Mouse (Mus musculus): Measurements from ENCODE around the gene Ccnt2. TPM values are rescaled to one million over a fixed set of nuclear protein-coding genes. Genes with fewer than 3 reads are reported as not detected.

Gene Ccnt2
- 15.6 and 19.3 TPM in 2 replicates for polyA plus RNA-seq (2012)

GRCm38 (mm10) chr1:127773803-127774500, at the start of gene Ccnt2:
Gene Ccnt2, plus strand, starts transcription at chr1:127774164.
- TF ChIP-seq GATA1 (IDR thresholded peaks at IDR 0.05; ENCODE audit: low read length), result no peak

DNA sequence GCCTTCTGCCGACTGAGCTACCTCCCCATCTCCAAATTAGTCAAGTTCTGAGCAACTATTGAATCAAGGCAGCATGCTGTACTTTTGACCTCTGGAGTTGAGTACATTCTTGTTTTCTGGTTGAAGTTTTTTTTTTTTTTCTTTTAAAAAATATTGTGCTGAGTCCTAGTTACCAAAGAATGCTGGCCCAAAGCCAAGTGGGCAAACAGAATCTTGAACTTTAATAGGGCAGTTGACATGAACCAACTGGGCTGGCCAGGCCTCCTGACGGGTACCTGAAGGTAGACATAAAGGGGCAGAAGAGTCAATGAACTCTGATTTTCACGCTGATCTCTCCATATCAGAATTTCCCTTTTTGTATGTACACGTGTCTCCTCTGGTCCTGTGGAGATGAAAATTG, 44.9 kb upstream of the Ccnt2 start, which contains the start of gene Acmsd:
Acmsd (plus strand) TSS at position 318 of the 400 bp plus-strand sequence.
- no peak for TF ChIP-seq GATA1 (IDR thresholded peaks at IDR 0.05; ENCODE audit: low read length)

DNA sequence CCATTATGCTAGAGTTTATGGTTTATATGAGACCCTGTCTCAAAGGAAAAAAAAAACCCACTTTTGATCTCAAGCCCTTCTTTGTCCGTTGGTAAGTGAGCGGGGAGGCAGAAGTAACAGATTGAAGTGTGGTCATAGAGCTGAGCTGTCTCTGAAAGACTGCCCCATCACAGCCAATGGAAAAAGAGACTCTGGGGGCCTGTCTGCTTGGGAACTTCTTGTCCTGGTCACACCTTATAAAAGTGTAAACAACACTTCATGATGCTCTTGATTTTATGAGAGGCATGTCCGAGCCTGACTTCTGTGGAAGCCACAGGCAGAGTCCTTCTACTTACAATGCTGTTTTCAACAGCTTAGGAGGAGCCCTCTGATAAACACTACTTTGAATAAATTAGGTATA, 42.9 kb upstream of the Ccnt2 start:
- TF ChIP-seq GATA1 (IDR thresholded peaks at IDR 0.05; ENCODE audit: low read length), result no peak

DNA sequence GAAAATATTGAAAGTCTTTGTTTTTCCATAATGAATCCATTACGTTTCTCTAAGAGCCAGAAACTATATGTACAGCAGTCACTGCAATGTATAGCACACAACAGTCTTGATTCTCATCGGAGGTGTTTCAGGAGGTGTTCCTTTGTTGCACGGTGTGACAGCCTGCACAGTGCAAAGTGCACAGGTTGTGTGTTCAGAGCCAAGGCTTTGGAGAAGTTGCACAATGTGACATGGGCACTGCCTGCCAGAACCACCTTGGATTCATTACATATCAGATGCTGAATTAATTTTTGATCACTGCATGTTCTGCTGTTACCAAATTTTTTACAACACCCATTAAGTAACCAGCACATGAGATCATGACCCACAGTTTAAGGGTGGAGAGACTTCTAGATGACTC, 41.5 kb upstream of the Ccnt2 start:
- TF ChIP-seq GATA1 (IDR thresholded peaks at IDR 0.05; ENCODE audit: low read length), result no peak

DNA sequence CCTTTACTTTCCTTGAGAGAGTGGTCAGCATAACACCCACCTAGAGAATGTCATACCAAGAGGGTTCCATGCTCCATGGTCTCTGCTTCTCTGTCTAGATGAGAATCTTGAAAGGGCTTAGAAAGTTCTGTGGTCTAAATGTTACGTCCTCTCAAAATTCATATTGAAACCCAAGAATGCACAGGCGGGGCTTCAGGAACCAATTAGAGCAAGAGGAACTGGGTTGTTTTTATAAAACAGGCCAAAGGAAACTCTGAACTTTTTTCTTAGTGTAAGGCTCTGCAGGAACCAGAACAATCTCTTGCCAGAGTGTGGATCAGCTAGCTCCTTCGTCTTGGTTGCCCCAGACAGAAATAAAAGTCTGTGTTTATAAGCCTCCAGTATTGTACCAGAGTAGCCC, 41.1 kb upstream of the Ccnt2 start:
- no peak for TF ChIP-seq GATA1 (IDR thresholded peaks at IDR 0.05; ENCODE audit: low read length)

- TF ChIP-seq GATA1 (IDR thresholded peaks at IDR 0.05; ENCODE audit: low read length), result no peak
Measured at GRCm38 (mm10) chr1:127735356-127735755, 38.6 kb upstream of the Ccnt2 start.

DNA sequence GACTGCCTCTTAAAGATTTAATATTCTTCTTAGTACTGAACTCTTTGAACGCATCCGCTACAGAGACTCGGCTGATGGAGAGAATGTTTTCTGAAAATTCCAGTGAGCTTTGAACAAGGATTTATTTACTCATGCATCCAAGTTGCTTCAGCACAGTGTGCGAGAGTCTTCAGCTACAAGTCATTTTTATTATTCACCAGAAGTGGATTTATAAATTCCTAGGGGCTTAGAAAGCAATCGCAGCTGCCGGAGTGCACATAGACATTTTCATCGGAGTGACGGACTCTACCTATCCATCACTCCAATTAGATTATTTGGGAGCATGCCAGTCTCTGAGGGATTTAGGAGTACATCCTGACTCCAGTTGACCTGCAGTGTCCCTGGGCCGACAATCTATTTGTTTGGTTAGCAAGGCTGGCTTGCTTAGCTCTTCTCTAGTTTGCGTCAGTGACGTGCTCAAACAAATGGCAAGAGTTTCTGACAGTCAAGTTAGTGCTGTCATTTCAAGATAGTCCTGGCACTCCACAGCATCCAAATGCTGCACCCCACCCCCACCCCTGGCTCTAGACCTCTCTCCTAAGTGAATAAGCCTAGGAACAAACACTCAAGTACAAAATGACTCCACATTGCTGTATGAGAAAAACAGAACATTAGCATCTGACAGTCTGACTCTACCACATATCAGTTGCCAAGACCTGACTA, 23.4 kb upstream of the Ccnt2 start:
- TF ChIP-seq GATA1 (IDR thresholded peaks at IDR 0.05; ENCODE audit: low read length), result no peak

GRCm38 (mm10) chr1:127755806-127756205, 18.2 kb upstream of the Ccnt2 start:
- TF ChIP-seq GATA1 (IDR thresholded peaks at IDR 0.05; ENCODE audit: low read length), result no peak

- TF ChIP-seq GATA1 (IDR thresholded peaks at IDR 0.05; ENCODE audit: low read length), result peak; percentile 52
Measured at GRCm38 (mm10) chr1:127756331-127757163, 17.4 kb upstream of the Ccnt2 start.

DNA sequence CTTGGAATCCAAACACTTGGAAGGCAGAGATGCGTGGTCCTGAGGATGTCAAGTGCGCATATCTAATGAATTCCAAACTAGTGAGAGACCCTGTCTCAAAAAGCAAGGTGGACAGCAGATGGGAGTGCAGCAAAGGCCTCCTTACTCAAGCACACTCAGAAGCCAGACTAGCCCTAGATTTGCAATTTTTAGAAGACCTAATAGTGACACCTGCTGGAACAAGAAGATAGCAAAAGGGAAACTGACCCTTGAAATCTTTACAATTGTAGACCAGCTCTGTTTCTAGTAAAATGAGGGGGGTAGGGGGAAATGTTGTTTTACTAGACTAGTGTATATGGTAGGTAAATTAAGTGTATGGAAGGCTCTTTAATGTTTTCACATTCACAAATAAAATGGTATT, 8.5 kb upstream of the Ccnt2 start:
- no peak for TF ChIP-seq GATA1 (IDR thresholded peaks at IDR 0.05; ENCODE audit: low read length)

GRCm38 (mm10) chr1:127766741-127767140, 7.2 kb upstream of the Ccnt2 start:
- no peak for TF ChIP-seq GATA1 (IDR thresholded peaks at IDR 0.05; ENCODE audit: low read length)

- no peak for TF ChIP-seq GATA1 (IDR thresholded peaks at IDR 0.05; ENCODE audit: low read length)
Measured at GRCm38 (mm10) chr1:127773198-127773802, 664 bp upstream of the Ccnt2 start.

DNA sequence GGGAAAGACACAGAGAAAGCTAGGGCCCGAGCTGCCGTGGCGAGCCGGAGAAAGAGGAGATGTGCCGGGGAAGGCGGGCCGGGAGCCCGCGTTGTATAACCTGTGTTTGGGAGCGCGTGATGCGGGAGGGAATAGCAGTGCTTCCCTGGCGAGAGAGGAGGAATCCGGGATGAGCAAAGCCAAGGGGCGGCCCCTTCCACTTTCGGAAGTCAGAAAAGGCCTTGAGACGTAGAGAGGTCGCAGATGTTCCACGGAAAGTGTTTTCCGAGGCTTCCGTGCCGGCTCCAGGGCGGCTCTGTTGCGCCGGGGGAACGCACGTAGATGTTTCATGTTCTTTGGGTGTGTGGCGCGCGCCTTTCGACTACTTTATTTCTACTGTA, 527 bp downstream of the Ccnt2 start:
- no peak for TF ChIP-seq GATA1 (IDR thresholded peaks at IDR 0.05; ENCODE audit: low read length)

- no peak for TF ChIP-seq GATA1 (IDR thresholded peaks at IDR 0.05; ENCODE audit: low read length)
Measured at GRCm38 (mm10) chr1:127775206-127775720, 1.3 kb downstream of the Ccnt2 start.

DNA sequence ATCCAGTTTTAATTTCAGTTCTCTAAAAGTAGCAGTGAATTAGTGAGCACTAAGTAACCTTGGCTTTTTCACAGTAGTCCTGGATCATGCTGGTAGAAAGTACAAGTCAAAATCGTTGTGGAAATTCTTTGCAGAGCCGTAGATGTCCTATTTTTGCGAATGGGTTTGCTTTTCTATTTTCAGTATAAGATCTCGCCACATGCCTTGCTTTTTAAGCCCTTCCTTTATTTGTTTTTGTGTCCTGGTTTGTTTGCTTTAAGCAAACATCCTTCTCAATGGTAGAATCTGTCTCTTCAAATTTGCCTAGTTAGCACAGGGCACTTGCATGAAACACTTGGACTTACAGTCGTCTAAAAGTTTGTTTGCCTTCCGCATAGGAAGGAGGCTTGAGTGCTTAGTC, 2.3 kb downstream of the Ccnt2 start:
- no peak for TF ChIP-seq GATA1 (IDR thresholded peaks at IDR 0.05; ENCODE audit: low read length)
